Mouse (Mus musculus) CH12.LX (cell line): ENCODE data around the gene Akap7. TPM values are rescaled to one million over a fixed set of nuclear protein-coding genes. Genes with fewer than 3 reads are reported as not detected.

Experiments used
- DNase-seq: peaks from one replicate; pipeline ENCODE4 v3.0.0-alpha.2; 2013; ENCODE audit errors: extremely low read depth
- H3K27ac ChIP-seq: 2 replicates; pipeline ENCODE4 v1.5.1; 2012; ENCODE audit warnings: low read depth, mild to moderate bottlenecking, control low read depth, moderate library complexity; ENCODE audit not compliant: insufficient read depth
- H3K27me3 ChIP-seq: replicated peaks from 2 replicates; pipeline ENCODE3; 2012; ENCODE audit warnings: inconsistent platforms
- H3K36me3 ChIP-seq, 2 experiments: replicated peaks in 1 of 2; 2 replicates each; pipeline versions ENCODE3 to v1.6.1; 2012; ENCODE audit warnings: inconsistent platforms in 1 of 2, low read length in 1 of 2, mild to moderate bottlenecking in 1 of 2, mixed read lengths in 1 of 2, moderate library complexity in 1 of 2; ENCODE audit not compliant: control insufficient read depth in 1 of 2, insufficient read depth in 1 of 2
- H3K4me1 ChIP-seq, 2 experiments: 2 replicates each; pipeline ENCODE4 v1.6.1; 2012; ENCODE audit warnings: inconsistent platforms in 1 of 2, moderate library complexity in 1 of 2; ENCODE audit not compliant: insufficient read depth in 2 of 2, control insufficient read depth in 1 of 2
- H3K4me2 ChIP-seq: 2 replicates; pipeline ENCODE4 v1.6.1; 2012; ENCODE audit warnings: low read depth, mild to moderate bottlenecking, control low read depth; ENCODE audit not compliant: poor library complexity, insufficient read depth, severe bottlenecking
- H3K4me3 ChIP-seq, 3 experiments: fragments of 150-350 bp in 1 of 3; sonication (generic) in 1 of 3; replicated peaks in 1 of 3; 2 replicates each; pipeline versions ENCODE3 to v1.5.1; 2011 to 2012; ENCODE audit warnings: low read depth in 2 of 3, low read length in 2 of 3, mild to moderate bottlenecking in 2 of 3, moderate library complexity in 2 of 3, control low read depth in 1 of 3, improper control_type of control experiment in 1 of 3, inconsistent platforms in 1 of 3, mixed read lengths in 1 of 3; ENCODE audit not compliant: poor library complexity in 1 of 3
- H3K79me2 ChIP-seq: replicated peaks from 2 replicates; pipeline ENCODE4 v1.6.1; 2012; ENCODE audit warnings: mild to moderate bottlenecking, moderate library complexity; ENCODE audit not compliant: control insufficient read depth, poor library complexity, insufficient read depth, severe bottlenecking; ENCODE audit errors: extremely low read depth
- H3K9ac ChIP-seq: 2 replicates; pipeline ENCODE4 v1.6.1; 2012; ENCODE audit warnings: low read depth, mild to moderate bottlenecking, control low read depth, moderate library complexity; ENCODE audit not compliant: insufficient read depth
- H3K9me3 ChIP-seq: replicated peaks from 2 replicates; pipeline ENCODE3; 2012; ENCODE audit warnings: low read length, inconsistent platforms, mixed read lengths
- CHD2 ChIP-seq: IDR thresholded peaks from 2 replicates; pipeline ENCODE4 v1.6.1; 2011; ENCODE audit warnings: low read length, improper control_type of control experiment
- E2F4 ChIP-seq: IDR thresholded peaks from 2 replicates; pipeline ENCODE4 v1.6.1; 2011; ENCODE audit warnings: low read depth, low read length, improper control_type of control experiment; ENCODE audit not compliant: insufficient replicate concordance
- ELF1 ChIP-seq: IDR thresholded peaks from 2 replicates; pipeline ENCODE4 v1.6.1; 2014; ENCODE audit warnings: low read depth, mild to moderate bottlenecking, inconsistent platforms, low read length, improper control_type of control experiment
- ETS1 ChIP-seq: conservative IDR thresholded peaks from 2 replicates; pipeline ENCODE4 v1.6.1; 2012; ENCODE audit warnings: low read depth, mild to moderate bottlenecking, inconsistent platforms, low read length, improper control_type of control experiment, moderate library complexity
- GABPA ChIP-seq: IDR thresholded peaks from 2 replicates; pipeline ENCODE4 v1.6.1; 2012; ENCODE audit warnings: low read depth, low read length, improper control_type of control experiment, inconsistent platforms; ENCODE audit not compliant: insufficient replicate concordance
- HCFC1 ChIP-seq: IDR thresholded peaks from 2 replicates; pipeline ENCODE4 v1.6.1; 2012; ENCODE audit warnings: low read depth, mild to moderate bottlenecking, inconsistent platforms, low read length, improper control_type of control experiment
- JUND ChIP-seq: conservative IDR thresholded peaks from 2 replicates; pipeline ENCODE4 v1.6.1; 2011; ENCODE audit warnings: low read depth, low read length, improper control_type of control experiment
- KAT2A ChIP-seq: IDR thresholded peaks from 2 replicates; pipeline ENCODE4 v1.6.1; 2012; ENCODE audit warnings: low read length, improper control_type of control experiment, inconsistent platforms; ENCODE audit not compliant: insufficient replicate concordance
- MEF2A ChIP-seq: IDR thresholded peaks from 2 replicates; pipeline ENCODE4 v1.6.1; 2014; ENCODE audit warnings: low read depth, mild to moderate bottlenecking, inconsistent platforms, low read length, improper control_type of control experiment, borderline replicate concordance
- PAX5 ChIP-seq: IDR thresholded peaks from 2 replicates; pipeline ENCODE4 v1.6.1; 2012; ENCODE audit warnings: low read length, inconsistent platforms, mixed read lengths
- POLR2A ChIP-seq: IDR thresholded peaks from 2 replicates; pipeline ENCODE4 v1.6.1; 2011; ENCODE audit warnings: low read depth, mild to moderate bottlenecking, improper control_type of control experiment, low read length
- POLR2AphosphoS2 ChIP-seq: IDR thresholded peaks from 2 replicates; pipeline ENCODE4 v1.6.1; 2011; ENCODE audit warnings: low read depth, low read length, improper control_type of control experiment
- RAD21 ChIP-seq: IDR thresholded peaks from 2 replicates; pipeline ENCODE4 v1.6.1; 2011; ENCODE audit warnings: low read depth, mild to moderate bottlenecking, low read length, improper control_type of control experiment, moderate library complexity
- SIN3A ChIP-seq: IDR thresholded peaks from 2 replicates; pipeline ENCODE4 v1.6.1; 2012; ENCODE audit warnings: low read length, improper control_type of control experiment, inconsistent platforms
- SMC3 ChIP-seq: IDR thresholded peaks from 2 replicates; pipeline ENCODE4 v1.6.1; 2011; ENCODE audit warnings: low read depth, low read length, improper control_type of control experiment
- TCF12 ChIP-seq: IDR thresholded peaks from 2 replicates; pipeline ENCODE4 v1.6.1; 2014; ENCODE audit warnings: low read depth, mild to moderate bottlenecking, inconsistent platforms, low read length, improper control_type of control experiment
- UBTF ChIP-seq: IDR thresholded peaks from 2 replicates; pipeline ENCODE4 v1.6.1; 2012; ENCODE audit warnings: low read depth, mild to moderate bottlenecking, inconsistent platforms, low read length, improper control_type of control experiment, moderate library complexity
- USF1 ChIP-seq: IDR thresholded peaks from 2 replicates; pipeline ENCODE4 v1.6.1; 2014; ENCODE audit warnings: low read depth, mild to moderate bottlenecking, inconsistent platforms, low read length, improper control_type of control experiment
- USF2 ChIP-seq: conservative IDR thresholded peaks from 2 replicates; pipeline ENCODE4 v1.6.1; 2011; ENCODE audit warnings: low read depth, low read length, improper control_type of control experiment
- ZC3H11A ChIP-seq: IDR thresholded peaks from 2 replicates; pipeline ENCODE4 v1.6.1; 2012; ENCODE audit warnings: low read depth, mild to moderate bottlenecking, inconsistent platforms, low read length, improper control_type of control experiment
- ZKSCAN1 ChIP-seq: IDR thresholded peaks from 2 replicates; pipeline ENCODE4 v1.6.1; 2012; ENCODE audit warnings: low read depth, inconsistent platforms, low read length, improper control_type of control experiment, borderline replicate concordance
- ZNF384 ChIP-seq: IDR thresholded peaks from 2 replicates; pipeline ENCODE4 v1.6.1; 2012; ENCODE audit warnings: low read depth, low read length, improper control_type of control experiment, inconsistent platforms
- dilution Hi-C: fragments of 300-500 bp; cut with MboI; formaldehyde crosslinking; loops from 2 replicates; pipeline ENCODE4 v1.14.3; 2020; ENCODE audit warnings: low sequenced_read_pairs; ENCODE audit not compliant: extremely low pct_unique_long_range_greater_than_20kb, extremely low pct_ligation_motif_present
- in situ Hi-C: fragments of 300-500 bp; cut with MboI; formaldehyde crosslinking; loops from 3 replicates; pipeline ENCODE4 v1.14.3; 2019; ENCODE audit warnings: low sequenced_read_pairs, low pct_ligation_motif_present, low pct_unique_long_range_greater_than_20kb, mixed read lengths
- polyA plus RNA-seq: library from polyadenylated mRNA; unstranded; fragments of >175 nt; gene quantifications from 2 replicates; pipeline ENCODE4 v1.2.1, GENCODE M21; 2012; ENCODE audit warnings: low read depth; ENCODE audit not compliant: insufficient read length
- total RNA-seq, 2 experiments: library from RNA; depleted of rRNA; stranded (reverse); fragments of 300-350 nt in 1 of 2; fragments of >200 nt in 1 of 2; gene quantifications; 2 replicates each; pipeline ENCODE4 v1.2.3; 2012 to 2014

Akap7 gene
- total and polyA plus RNA-seq, 3 experiments: 6.2 to 12.1 (median 7.1) TPM

- H3K27me3 ChIP-seq: no peaks in the 10 kb centered on the region
- no peaks in the 10 kb centered on the region for H3K9me3 ChIP-seq
- H3K79me2 ChIP-seq: no peaks in the 10 kb centered on the region
- H3K36me3 ChIP-seq: no peaks in the 10 kb centered on the region
- dilution Hi-C loops (no loop called here), in situ Hi-C loops (no loop called here)
- DNase-seq: no peak
- no peak overlapping the region for H3K4me3 ChIP-seq
- H3K4me2 ChIP-seq: no peak overlapping the region
- H3K27ac ChIP-seq: no peak overlapping the region
- H3K9ac ChIP-seq: no peak overlapping the region
- TF ChIP-seq TCF12 (no peak), HCFC1 (no peak), POLR2A (no peak), MEF2A (no peak), E2F4 (no peak)
- peaks cover 4 to 18% of the 10 kb centered on the region in 2 experiments for H3K4me1 ChIP-seq
Measured at GRCm38 (mm10) chr10:25321198-25321597, 13.5 kb upstream of the Akap7 start.

- Histone ChIP-seq H3K4me3 (no peak overlapping the region), H3K27me3 (no peaks in the 10 kb centered on the region), H3K9me3 (no peaks in the 10 kb centered on the region), H3K4me2 (no peak overlapping the region), H3K36me3 (no peaks in the 10 kb centered on the region), H3K79me2 (no peaks in the 10 kb centered on the region), H3K9ac (no peak overlapping the region), H3K27ac (no peak overlapping the region), H3K4me1 (peaks cover 4 to 18% of the 10 kb centered on the region in 2 experiments)
- no peak for DNase-seq
- dilution Hi-C loops: no loop called here
- no peak for TF ChIP-seq ZKSCAN1
- no peak for TF ChIP-seq UBTF
- TF ChIP-seq SMC3: no peak
- TF ChIP-seq GABPA: no peak
- no peak for TF ChIP-seq ETS1
- TF ChIP-seq CHD2: no peak
- no peak for TF ChIP-seq JUND
- TF ChIP-seq USF1: no peak
- TF ChIP-seq ELF1: no peak
- TF ChIP-seq POLR2AphosphoS2: no peak
- TF ChIP-seq ZNF384: no peak
- TF ChIP-seq KAT2A: no peak
- TF ChIP-seq E2F4: no peak
- TF ChIP-seq USF2: no peak
- no peak for TF ChIP-seq ZC3H11A
- no peak for TF ChIP-seq MEF2A
- TF ChIP-seq RAD21: no peak
- no peak for TF ChIP-seq PAX5
- TF ChIP-seq SIN3A: no peak
- in situ Hi-C loops: no loop called here
Measured at GRCm38 (mm10) chr10:25319531-25319930, 11.9 kb upstream of the Akap7 start.
